Mouse (Mus musculus) ES-E14 (cell line): ENCODE measurements around the gene Disp3.

ENCODE experiments used
- CHD2 ChIP-seq: IDR thresholded peaks from 2 replicates; pipeline ENCODE4 v1.6.1; 2014; ENCODE audit warnings: mild to moderate bottlenecking, low read depth, low read length, inconsistent platforms
- MAFK ChIP-seq: IDR thresholded peaks from 2 replicates; pipeline ENCODE4 v1.6.1; 2014; ENCODE audit warnings: mild to moderate bottlenecking, low read depth, low read length, inconsistent platforms; ENCODE audit not compliant: insufficient read depth
- ZC3H11A ChIP-seq: IDR thresholded peaks from 2 replicates; pipeline ENCODE4 v1.6.1; 2012; ENCODE audit warnings: low read depth, mild to moderate bottlenecking, inconsistent platforms, low read length, borderline replicate concordance

GRCm38 (mm10) chr4:148329431-148329830 lies 41.7 kb upstream of the Disp3 start:
- no peak for TF ChIP-seq ZC3H11A
- TF ChIP-seq CHD2: no peak
- no peak for TF ChIP-seq MAFK
